Mouse (Mus musculus) stomach, postnatal 0 days (tissue): ENCODE results near the gene Rfx3. TPM values are rescaled to one million over a fixed set of nuclear protein-coding genes. Genes with fewer than 3 reads are reported as not detected.
A peak's percentile ranks its signal among the peaks of the same experiment; 100 is the strongest.

Source experiments
- ATAC-seq: fragments of 200-750 bp; cut with Nextera tagmentation; 2 replicates; pipeline ENCODE4 v1.8.0; 2017; ENCODE audit not compliant: low FRiP score, low TSS enrichment
- DNase-seq: peaks from one replicate; pipeline ENCODE4 v3.0.0-alpha.2; 2016; ENCODE audit warnings: low spot score
- H3K27ac ChIP-seq: fragments of 300-500 bp; sonication (generic); replicated peaks from 2 replicates; pipeline ENCODE4 v1.5.1; 2014; ENCODE audit warnings: mild to moderate bottlenecking, control low read depth
- H3K27me3 ChIP-seq: fragments of 300-500 bp; sonication (generic); 2 replicates; pipeline ENCODE4 v1.6.1; 2014; ENCODE audit warnings: low read length; ENCODE audit not compliant: control insufficient read depth, insufficient read depth
- H3K36me3 ChIP-seq: fragments of 300-500 bp; sonication (generic); 2 replicates; pipeline ENCODE4 v1.6.1; 2014; ENCODE audit warnings: low read length, mixed read lengths; ENCODE audit not compliant: control insufficient read depth, insufficient read depth
- H3K4me1 ChIP-seq: fragments of 300-500 bp; sonication (generic); replicated peaks from 2 replicates; pipeline ENCODE4 v1.6.1; 2014; ENCODE audit warnings: antibody characterized with exemption; ENCODE audit not compliant: control insufficient read depth, insufficient read depth
- H3K4me2 ChIP-seq: fragments of 300-500 bp; sonication (generic); replicated peaks from 2 replicates; pipeline ENCODE4 v1.6.1; 2014; ENCODE audit warnings: low read depth, mild to moderate bottlenecking, control low read depth, moderate library complexity
- H3K4me3 ChIP-seq: fragments of 300-500 bp; sonication (generic); 2 replicates; pipeline ENCODE4 v1.5.1; 2014; ENCODE audit warnings: low read depth, low read length, control low read depth
- H3K9ac ChIP-seq: fragments of 300-500 bp; sonication (generic); 2 replicates; pipeline ENCODE4 v1.6.1; 2014; ENCODE audit warnings: mild to moderate bottlenecking, low read length, control low read depth, mixed read lengths
- H3K9me3 ChIP-seq: fragments of 300-500 bp; sonication (generic); 2 replicates; pipeline ENCODE4 v1.6.1; 2016; ENCODE audit warnings: low read length; ENCODE audit not compliant: control insufficient read depth
- CTCF ChIP-seq: IDR thresholded peaks from 2 replicates; pipeline ENCODE4 v1.5.1; 2016; ENCODE audit warnings: antibody characterized with exemption, low read depth, mild to moderate bottlenecking, moderate library complexity
- EP300 ChIP-seq: optimal IDR thresholded peaks from 2 replicates; pipeline ENCODE3; 2016; ENCODE audit warnings: antibody characterized with exemption
- WGBS: fragments of 180-500 bp; shearing (Covaris S2); extraction: QIAGEN DNeasy Blood & Tissue Kit; methylation state at CpG from one replicate; pipeline ENCODE4 v1.1.7; 2014; 5-methylcytosine and 5-hydroxymethylcytosine counted together
- polyA plus RNA-seq: library from polyadenylated mRNA; unstranded; fragments of >200 nt; fragmentation: Nextera tagmentation; extraction: Ambion mirVana; gene quantifications from 2 replicates; pipeline ENCODE4 v1.2.1, GENCODE M21; 2015

Gene Rfx3
- polyA plus RNA-seq, 1 experiment from 2014 or later = 2.0 TPM

- H3K4me3 ChIP-seq = peak overlapping the region; percentile 95
- peak overlapping the region; percentile 99 for H3K27ac ChIP-seq
- ATAC-seq (peak; percentile 78), DNase-seq (peak; percentile 77)
- H3K36me3 ChIP-seq = no peaks in the 10 kb centered on the region
- H3K27me3 ChIP-seq = no peaks in the 10 kb centered on the region
- under 1% methylated on average over 46 of the region's 52 CpGs for WGBS
- H3K4me1 ChIP-seq = no peaks in the 10 kb centered on the region
- peak overlapping the region; percentile 94 for H3K9ac ChIP-seq
- peak overlapping the region; percentile 88 for H3K4me2 ChIP-seq
- no peaks in the 10 kb centered on the region for H3K9me3 ChIP-seq
- TF ChIP-seq EP300 = peak; percentile 81
- no peak for TF ChIP-seq CTCF
Measured at GRCm38 (mm10) chr19:28011718-28012499, 943 bp upstream of the Rfx3 start.

- DNase-seq (peak; percentile 97), ATAC-seq (peak; percentile 99)
- Histone ChIP-seq H3K9me3 (no peaks in the 10 kb centered on the region), H3K27ac (peak overlapping the region; percentile 100), H3K9ac (peak overlapping the region; percentile 94), H3K4me2 (peak overlapping the region; percentile 88), H3K27me3 (no peaks in the 10 kb centered on the region), H3K36me3 (no peaks in the 10 kb centered on the region), H3K4me1 (no peaks in the 10 kb centered on the region), H3K4me3 (peak overlapping the region; percentile 95)
- WGBS = 0% methylated on average over 23 of the region's 30 CpGs
- TF ChIP-seq CTCF (no peak), EP300 (no peak)
Measured at GRCm38 (mm10) chr19:28011396-28011717, 391 bp upstream of the Rfx3 start.

- 4% methylated on average over 5 of the region's 5 CpGs for WGBS
- Histone ChIP-seq H3K4me3 (peak overlapping the region; percentile 95), H3K4me1 (no peaks in the 10 kb centered on the region), H3K36me3 (no peaks in the 10 kb centered on the region), H3K27ac (peak overlapping the region; percentile 100; the same call in 1 of the 2 replicates), H3K9me3 (no peaks in the 10 kb centered on the region), H3K27me3 (no peaks in the 10 kb centered on the region), H3K9ac (peak overlapping the region; percentile 94; the same call in 1 of the 2 replicates), H3K4me2 (peak overlapping the region; percentile 65)
- peak; percentile 19 for DNase-seq
- TF ChIP-seq CTCF = no peak
- TF ChIP-seq EP300 = no peak
- ATAC-seq = no peak
Measured at GRCm38 (mm10) chr19:28009587-28010281, 1.2 kb downstream of the Rfx3 start.

- ATAC-seq (no peak), DNase-seq (no peak)
- Histone ChIP-seq H3K9me3 (no peaks in the 10 kb centered on the region), H3K4me1 (no peaks in the 10 kb centered on the region), H3K27me3 (no peaks in the 10 kb centered on the region), H3K27ac (no peak overlapping the region), H3K4me3 (no peak overlapping the region), H3K36me3 (no peaks in the 10 kb centered on the region), H3K4me2 (no peak overlapping the region), H3K9ac (no peak overlapping the region)
- WGBS = 48% methylated on average over 1 of the region's 1 CpGs
- TF ChIP-seq EP300 (no peak), CTCF (no peak)
Measured at GRCm38 (mm10) chr19:28004190-28004589, 6.8 kb downstream of the Rfx3 start.

- Histone ChIP-seq H3K9me3 (no peaks in the 10 kb centered on the region), H3K27ac (no peak overlapping the region), H3K9ac (no peak overlapping the region), H3K4me3 (no peak overlapping the region), H3K4me2 (no peak overlapping the region), H3K36me3 (no peaks in the 10 kb centered on the region), H3K4me1 (no peaks in the 10 kb centered on the region), H3K27me3 (no peaks in the 10 kb centered on the region)
- ATAC-seq (no peak), DNase-seq (no peak)
- WGBS = 71% methylated on average over 1 of the region's 1 CpGs
- TF ChIP-seq EP300 (no peak), CTCF (no peak)
Measured at GRCm38 (mm10) chr19:28003474-28003873, 7.5 kb downstream of the Rfx3 start.

- Histone ChIP-seq H3K4me2 (no peak overlapping the region), H3K4me1 (no peaks in the 10 kb centered on the region), H3K9ac (no peak overlapping the region), H3K27me3 (no peaks in the 10 kb centered on the region), H3K4me3 (no peak overlapping the region), H3K36me3 (no peaks in the 10 kb centered on the region), H3K9me3 (no peaks in the 10 kb centered on the region), H3K27ac (no peak overlapping the region)
- TF ChIP-seq EP300 (no peak), CTCF (no peak)
- DNase-seq = no peak
- no peak for ATAC-seq
- WGBS = 77% methylated on average over 3 of the region's 3 CpGs
Measured at GRCm38 (mm10) chr19:28002708-28003107, 8.3 kb downstream of the Rfx3 start.
